ENCODE assay signal across 16 mouse cellular contexts in the genomic region with DNA sequence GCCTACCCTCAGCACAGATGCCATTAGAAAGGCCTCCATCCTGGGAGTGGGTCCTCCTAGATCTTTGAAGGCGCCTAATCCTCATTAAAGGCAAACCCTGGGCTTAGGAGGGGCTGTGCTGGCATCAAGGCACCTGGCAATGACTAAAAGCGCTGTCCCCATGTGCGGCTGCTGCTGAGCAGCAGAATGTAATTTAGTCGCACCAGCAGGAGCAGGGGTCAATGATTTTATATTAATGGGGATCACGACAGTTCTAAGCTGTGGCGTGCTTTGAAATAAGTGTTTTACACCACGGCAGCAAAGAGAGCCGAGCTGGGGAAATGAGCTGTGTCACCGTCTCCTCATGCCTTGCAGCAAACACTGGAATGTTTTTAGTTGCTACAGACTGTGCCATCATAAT.
DNase-seq lines count a peak whose midpoint lies in the region; ATAC-seq lines count a peak whose summit lies in the region.
"Had no signal": no experiment of that assay in that cellular context is flagged by ENCODE, and none has a peak within 500 bp of the region (broad histone marks: within the 10 kb centered on the region; RNA-seq: fewer than 3 reads in every experiment).

No protein-coding gene starts in this region.

- H3K36me3 ChIP-seq in neural tube, embryonic 13.5 days, result no peaks in the 10 kb centered on the region
- H3K36me3 ChIP-seq: embryonic facial prominence, embryonic 13.5 days; heart, embryonic 15.5 days; limb, embryonic 13.5 days; lung, embryonic 15.5 days had no signal

- 11% methylated on average over 9 of the region's 9 CpGs for WGBS in neural tube, embryonic 13.5 days

- 0 out of 2 replicates have a peak, but pooled peaks cover 2% of the 10 kb centered on the region for H3K9me3 ChIP-seq in neural tube, embryonic 13.5 days
- H3K9me3 ChIP-seq: embryonic facial prominence, embryonic 13.5 days; heart, embryonic 15.5 days; lung, embryonic 15.5 days had no signal

- peaks cover 11% of the 10 kb centered on the region for H3K4me1 ChIP-seq in neural tube, embryonic 13.5 days (replicated peaks)
- H3K4me1 ChIP-seq: embryonic facial prominence, embryonic 13.5 days; heart, embryonic 15.5 days; lung, embryonic 15.5 days had no signal

- peak; percentile 76 for ATAC-seq in neural tube, embryonic 13.5 days (ENCODE audit: low read depth)
- ATAC-seq: intestine, embryonic 16.5 days had no signal

- no peak overlapping the region for H3K4me3 ChIP-seq in neural tube, embryonic 13.5 days
- H3K4me3 ChIP-seq: embryonic facial prominence, embryonic 13.5 days; heart, embryonic 15.5 days; limb, embryonic 13.5 days; lung, embryonic 15.5 days had no signal

- DNase-seq in cerebellum, postnatal 10 days, result peak; percentile 11 to 14
- DNase-seq in cerebellum, postnatal 4 days (ENCODE audit: low spot score in 2 of 2), result no peak
- peak; percentile 51 for DNase-seq in forelimb bud, embryonic 11.5 days (ENCODE audit: low read depth, low spot score)
- DNase-seq in mesoderm, embryonic 11.5 days (ENCODE audit: low read depth, low spot score), result peak; percentile 39
- no peak for DNase-seq in right cerebral cortex, postnatal 25 days
- no peak for DNase-seq in right cerebral cortex, adult 2 months (ENCODE audit: low spot score in 2 of 2)
- DNase-seq in adrenal gland, adult (ENCODE audit: inconsistent age in 2 of 2, low spot score in 1 of 2), result no peak
- DNase-seq: adrenal gland, postnatal 36 days; cerebellum, adult 11 months; thymus, adult 2 months had no signal

- peak overlapping the region; percentile 54 for H3K27ac ChIP-seq in neural tube, embryonic 13.5 days (replicated peaks)
- H3K27ac ChIP-seq: embryonic facial prominence, embryonic 13.5 days; heart, embryonic 15.5 days; limb, embryonic 13.5 days; lung, embryonic 15.5 days had no signal

- H3K27me3 ChIP-seq in neural tube, embryonic 13.5 days, result no peaks in the 10 kb centered on the region
- H3K27me3 ChIP-seq: embryonic facial prominence, embryonic 13.5 days; heart, embryonic 15.5 days; limb, embryonic 13.5 days; lung, embryonic 15.5 days had no signal

- peak overlapping the region; percentile 43 for H3K4me2 ChIP-seq in neural tube, embryonic 13.5 days
- H3K4me2 ChIP-seq: embryonic facial prominence, embryonic 13.5 days; heart, embryonic 15.5 days; limb, embryonic 13.5 days; lung, embryonic 15.5 days had no signal

- peak overlapping the region; percentile 43 for H3K9ac ChIP-seq in neural tube, embryonic 13.5 days
- H3K9ac ChIP-seq: embryonic facial prominence, embryonic 13.5 days; heart, embryonic 15.5 days; limb, embryonic 13.5 days; lung, embryonic 15.5 days had no signal

Comparison
In these comparisons a context has a peak if more than half of its experiments do, and no peak if none do; other contexts are left out.
1. DNase-seq: peak in cerebellum, postnatal 10 days (2 of 2), forelimb bud, embryonic 11.5 days (single experiment) and mesoderm, embryonic 11.5 days (single experiment); none in cerebellum, postnatal 4 days (0 of 2), right cerebral cortex, postnatal 25 days (single experiment), right cerebral cortex, adult 2 months (0 of 2) and adrenal gland, adult (0 of 2).